Mouse (Mus musculus): ENCODE data around the gene Dock1. TPM values are rescaled to one million over a fixed set of nuclear protein-coding genes. Genes with fewer than 3 reads are reported as not detected.

Dock1 gene
- polyA plus RNA-seq, 1 experiment from 2014 or later = 29.0 TPM

- no peak overlapping the region for H3K4me2 ChIP-seq
- no peak for ATAC-seq (ENCODE audit: insufficient read depth, low FRiP score, low read depth)
- H3K27me3 ChIP-seq (replicated peaks) = no peaks in the 10 kb centered on the region
- H3K9ac ChIP-seq = no peak overlapping the region
- no peaks in the 10 kb centered on the region for H3K4me1 ChIP-seq
- no peak overlapping the region for H3K4me3 ChIP-seq (replicated peaks)
- no peaks in the 10 kb centered on the region for H3K9me3 ChIP-seq
- 74% methylated on average over 13 of the region's 13 CpGs for WGBS
- peaks cover 45% of the 10 kb centered on the region for H3K36me3 ChIP-seq
- H3K27ac ChIP-seq = no peak overlapping the region
Observed at GRCm38 (mm10) chr7:134765130-134765529, 94.7 kb downstream of the Dock1 start.

GRCm38 (mm10) chr7:134771314-134771713 lies 100.9 kb downstream of the Dock1 start:
- Histone ChIP-seq H3K4me2 (no peak overlapping the region), H3K9ac (no peak overlapping the region), H3K27me3 (replicated peaks) (no peaks in the 10 kb centered on the region), H3K9me3 (no peaks in the 10 kb centered on the region), H3K27ac (no peak overlapping the region), H3K4me3 (replicated peaks) (no peak overlapping the region), H3K36me3 (peaks cover 47% of the 10 kb centered on the region), H3K4me1 (no peaks in the 10 kb centered on the region)
- no peak for ATAC-seq (ENCODE audit: insufficient read depth, low FRiP score, low read depth)
- WGBS = 95% methylated on average over 9 of the region's 9 CpGs

GRCm38 (mm10) chr7:134772363-134772762 lies 101.9 kb downstream of the Dock1 start:
- Histone ChIP-seq H3K4me1 (no peaks in the 10 kb centered on the region), H3K4me3 (replicated peaks) (no peak overlapping the region), H3K9me3 (no peaks in the 10 kb centered on the region), H3K27me3 (replicated peaks) (no peaks in the 10 kb centered on the region), H3K4me2 (no peak overlapping the region), H3K36me3 (peaks cover 40% of the 10 kb centered on the region), H3K27ac (no peak overlapping the region), H3K9ac (no peak overlapping the region)
- no peak for ATAC-seq (ENCODE audit: insufficient read depth, low FRiP score, low read depth)
- WGBS = 82% methylated on average over 7 of the region's 7 CpGs

GRCm38 (mm10) chr7:134772867-134773590 lies 102.6 kb downstream of the Dock1 start:
- Histone ChIP-seq H3K27ac (no peak overlapping the region), H3K36me3 (peaks cover 43% of the 10 kb centered on the region), H3K27me3 (replicated peaks) (no peaks in the 10 kb centered on the region), H3K9ac (no peak overlapping the region), H3K9me3 (no peaks in the 10 kb centered on the region), H3K4me1 (no peaks in the 10 kb centered on the region), H3K4me3 (replicated peaks) (no peak overlapping the region), H3K4me2 (no peak overlapping the region)
- WGBS = 80% methylated on average over 15 of the region's 15 CpGs
- no peak for ATAC-seq (ENCODE audit: insufficient read depth, low FRiP score, low read depth)

GRCm38 (mm10) chr7:134773761-134774415 lies 103.4 kb downstream of the Dock1 start:
- Histone ChIP-seq H3K9ac (no peak overlapping the region), H3K4me2 (no peak overlapping the region), H3K4me1 (no peaks in the 10 kb centered on the region), H3K4me3 (replicated peaks) (no peak overlapping the region), H3K27me3 (replicated peaks) (no peaks in the 10 kb centered on the region), H3K27ac (peak overlapping the region; percentile 37; the same call in 1 of the 2 replicates), H3K9me3 (no peaks in the 10 kb centered on the region), H3K36me3 (peaks cover 43% of the 10 kb centered on the region)
- 79% methylated on average over 6 of the region's 6 CpGs for WGBS
- ATAC-seq (ENCODE audit: insufficient read depth, low FRiP score, low read depth) = peak; percentile 71

GRCm38 (mm10) chr7:134774468-134775162 lies 104.2 kb downstream of the Dock1 start:
- no peak overlapping the region for H3K4me2 ChIP-seq
- H3K36me3 ChIP-seq = peaks cover 39% of the 10 kb centered on the region
- no peak overlapping the region for H3K27ac ChIP-seq
- no peaks in the 10 kb centered on the region for H3K27me3 ChIP-seq (replicated peaks)
- 88% methylated on average over 6 of the region's 6 CpGs for WGBS
- no peaks in the 10 kb centered on the region for H3K4me1 ChIP-seq
- ATAC-seq (ENCODE audit: insufficient read depth, low FRiP score, low read depth) = no peak
- H3K4me3 ChIP-seq (replicated peaks) = no peak overlapping the region
- no peaks in the 10 kb centered on the region for H3K9me3 ChIP-seq
- no peak overlapping the region for H3K9ac ChIP-seq

GRCm38 (mm10) chr7:134775671-134776070 lies 105.2 kb downstream of the Dock1 start:
- Histone ChIP-seq H3K9me3 (no peaks in the 10 kb centered on the region), H3K4me2 (no peak overlapping the region), H3K36me3 (peaks cover 39% of the 10 kb centered on the region), H3K27ac (no peak overlapping the region), H3K27me3 (replicated peaks) (no peaks in the 10 kb centered on the region), H3K4me1 (no peaks in the 10 kb centered on the region), H3K9ac (no peak overlapping the region), H3K4me3 (replicated peaks) (no peak overlapping the region)
- ATAC-seq (ENCODE audit: insufficient read depth, low FRiP score, low read depth) = no peak; the same call in 1 of the 2 replicates
- whole genome bisulfite sequencing = 83% methylated on average over 10 of the region's 10 CpGs

- H3K4me1 ChIP-seq = no peaks in the 10 kb centered on the region
- H3K4me3 ChIP-seq (replicated peaks) = no peak overlapping the region
- ATAC-seq (ENCODE audit: insufficient read depth, low FRiP score, low read depth) = no peak
- H3K27me3 ChIP-seq (replicated peaks) = no peaks in the 10 kb centered on the region
- no peak overlapping the region for H3K4me2 ChIP-seq
- no peak overlapping the region for H3K27ac ChIP-seq
- H3K9me3 ChIP-seq = no peaks in the 10 kb centered on the region
- 80% methylated on average over 6 of the region's 6 CpGs for WGBS
- peaks cover 34% of the 10 kb centered on the region for H3K36me3 ChIP-seq
- no peak overlapping the region for H3K9ac ChIP-seq
Observed at GRCm38 (mm10) chr7:134776306-134776705, 105.9 kb downstream of the Dock1 start.

GRCm38 (mm10) chr7:134779761-134780160 lies 109.3 kb downstream of the Dock1 start:
- WGBS = 88% methylated on average over 3 of the region's 3 CpGs
- Histone ChIP-seq H3K9ac (no peak overlapping the region), H3K9me3 (no peaks in the 10 kb centered on the region), H3K4me1 (no peaks in the 10 kb centered on the region), H3K27ac (no peak overlapping the region), H3K36me3 (peaks cover 22% of the 10 kb centered on the region), H3K27me3 (replicated peaks) (no peaks in the 10 kb centered on the region), H3K4me3 (replicated peaks) (no peak overlapping the region), H3K4me2 (no peak overlapping the region)
- ATAC-seq (ENCODE audit: insufficient read depth, low FRiP score, low read depth) = no peak

- H3K36me3 ChIP-seq = peaks cover 20% of the 10 kb centered on the region; the same call in 1 of the 2 replicates
- no peak for ATAC-seq (ENCODE audit: insufficient read depth, low FRiP score, low read depth)
- H3K27ac ChIP-seq = no peak overlapping the region
- WGBS = 75% methylated on average over 4 of the region's 4 CpGs
- no peaks in the 10 kb centered on the region for H3K4me1 ChIP-seq
- H3K9ac ChIP-seq = no peak overlapping the region
- no peaks in the 10 kb centered on the region for H3K27me3 ChIP-seq (replicated peaks)
- H3K9me3 ChIP-seq = no peaks in the 10 kb centered on the region
- H3K4me2 ChIP-seq = no peak overlapping the region
- H3K4me3 ChIP-seq (replicated peaks) = no peak overlapping the region
Observed at GRCm38 (mm10) chr7:134787110-134787509, 116.7 kb downstream of the Dock1 start.

GRCm38 (mm10) chr7:134794889-134795288 lies 124.4 kb downstream of the Dock1 start:
- Histone ChIP-seq H3K4me1 (no peaks in the 10 kb centered on the region), H3K27me3 (replicated peaks) (no peaks in the 10 kb centered on the region), H3K4me2 (no peak overlapping the region), H3K9me3 (no peaks in the 10 kb centered on the region), H3K9ac (no peak overlapping the region), H3K4me3 (replicated peaks) (no peak overlapping the region), H3K27ac (no peak overlapping the region), H3K36me3 (0 out of 2 replicates have a peak, but pooled peaks cover 16% of the 10 kb centered on the region)
- WGBS = 88% methylated on average over 3 of the region's 3 CpGs
- ATAC-seq (ENCODE audit: insufficient read depth, low FRiP score, low read depth) = no peak

GRCm38 (mm10) chr7:134800079-134800478 lies 129.6 kb downstream of the Dock1 start:
- no peak for ATAC-seq (ENCODE audit: insufficient read depth, low FRiP score, low read depth)

More at GRCm38 (mm10) chr7:134800079-134800478, 129.6 kb downstream of the Dock1 start:
- H3K36me3 ChIP-seq = peaks cover 7% of the 10 kb centered on the region; the same call in 1 of the 2 replicates
- no peak overlapping the region for H3K4me3 ChIP-seq (replicated peaks)
- H3K4me2 ChIP-seq = no peak overlapping the region
- no peak overlapping the region for H3K9ac ChIP-seq
- H3K27me3 ChIP-seq (replicated peaks) = no peaks in the 10 kb centered on the region
- no peaks in the 10 kb centered on the region for H3K4me1 ChIP-seq
- WGBS = 78% methylated on average over 4 of the region's 4 CpGs
- H3K9me3 ChIP-seq = no peaks in the 10 kb centered on the region
- H3K27ac ChIP-seq = no peak overlapping the region

All from stomach, embryonic 15.5 days (tissue).